Mouse (Mus musculus) C2C12 (cell line): ENCODE measurements around the gene Socs3. TPM values are rescaled to one million over a fixed set of nuclear protein-coding genes. Genes with fewer than 3 reads are reported as not detected.

Source experiments
- H3K27me3 ChIP-seq: one replicate; pipeline ENCODE4 v1.6.1; 2011; ENCODE audit not compliant: control insufficient read depth, insufficient read depth, insufficient read length
- H3K36me3 ChIP-seq: one replicate; pipeline ENCODE4 v1.6.1; 2011; ENCODE audit not compliant: control insufficient read depth, insufficient read depth
- H3K4me3 ChIP-seq: one replicate; pipeline ENCODE4 v1.5.1; 2011; ENCODE audit warnings: mild to moderate bottlenecking, control low read depth; ENCODE audit not compliant: poor library complexity, insufficient read depth, severe bottlenecking
- H3K79me2 ChIP-seq: one replicate; pipeline ENCODE4 v1.6.1; 2011; ENCODE audit not compliant: control insufficient read depth, insufficient read depth
- H3K79me3 ChIP-seq: one replicate; pipeline ENCODE4 v1.6.1; 2011; ENCODE audit warnings: low read depth, control low read depth
- H3ac ChIP-seq: one replicate; pipeline ENCODE3; 2011; ENCODE audit warnings: low read depth; ENCODE audit not compliant: control insufficient read depth, insufficient read length
- CEBPB ChIP-seq: IDR thresholded peaks from one replicate; pipeline ENCODE4 v1.6.1; 2011; ENCODE audit warnings: low read depth, mild to moderate bottlenecking, control low read depth, moderate library complexity
- CTCF ChIP-seq: IDR thresholded peaks from one replicate; pipeline ENCODE4 v1.5.1; 2011; ENCODE audit not compliant: control insufficient read depth, insufficient read depth, insufficient read length
- FOSL1 ChIP-seq: IDR thresholded peaks from one replicate; pipeline ENCODE4 v1.8.0; 2011; ENCODE audit warnings: mild to moderate bottlenecking, low read length; ENCODE audit not compliant: poor library complexity, insufficient read depth, severe bottlenecking
- MAX ChIP-seq: IDR thresholded peaks from one replicate; pipeline ENCODE4 v1.6.1; 2011; ENCODE audit warnings: mild to moderate bottlenecking, control low read depth
- MYOD1 ChIP-seq: IDR thresholded peaks from one replicate; pipeline ENCODE4 v1.6.1; 2011; ENCODE audit warnings: low read depth; ENCODE audit not compliant: control insufficient read depth, insufficient read length
- MYOG ChIP-seq: IDR thresholded peaks from one replicate; pipeline ENCODE4 v1.6.1; 2011; ENCODE audit not compliant: control insufficient read depth, insufficient read length; ENCODE audit errors: extremely low read depth
- USF1 ChIP-seq: IDR thresholded peaks from one replicate; pipeline ENCODE4 v1.6.1; 2011; ENCODE audit warnings: low read depth, mild to moderate bottlenecking, control low read depth, moderate library complexity
- polyA plus RNA-seq: library from polyadenylated mRNA; unstranded; fragments of >200 nt; fragmentation: generic; extraction: Trizol; gene quantifications from one replicate; pipeline ENCODE4 v1.2.1, GENCODE M21; 2012; ENCODE audit warnings: missing spikeins

Socs3 gene
- polyA plus RNA-seq, 1 experiment = 12.5 TPM

DNA sequence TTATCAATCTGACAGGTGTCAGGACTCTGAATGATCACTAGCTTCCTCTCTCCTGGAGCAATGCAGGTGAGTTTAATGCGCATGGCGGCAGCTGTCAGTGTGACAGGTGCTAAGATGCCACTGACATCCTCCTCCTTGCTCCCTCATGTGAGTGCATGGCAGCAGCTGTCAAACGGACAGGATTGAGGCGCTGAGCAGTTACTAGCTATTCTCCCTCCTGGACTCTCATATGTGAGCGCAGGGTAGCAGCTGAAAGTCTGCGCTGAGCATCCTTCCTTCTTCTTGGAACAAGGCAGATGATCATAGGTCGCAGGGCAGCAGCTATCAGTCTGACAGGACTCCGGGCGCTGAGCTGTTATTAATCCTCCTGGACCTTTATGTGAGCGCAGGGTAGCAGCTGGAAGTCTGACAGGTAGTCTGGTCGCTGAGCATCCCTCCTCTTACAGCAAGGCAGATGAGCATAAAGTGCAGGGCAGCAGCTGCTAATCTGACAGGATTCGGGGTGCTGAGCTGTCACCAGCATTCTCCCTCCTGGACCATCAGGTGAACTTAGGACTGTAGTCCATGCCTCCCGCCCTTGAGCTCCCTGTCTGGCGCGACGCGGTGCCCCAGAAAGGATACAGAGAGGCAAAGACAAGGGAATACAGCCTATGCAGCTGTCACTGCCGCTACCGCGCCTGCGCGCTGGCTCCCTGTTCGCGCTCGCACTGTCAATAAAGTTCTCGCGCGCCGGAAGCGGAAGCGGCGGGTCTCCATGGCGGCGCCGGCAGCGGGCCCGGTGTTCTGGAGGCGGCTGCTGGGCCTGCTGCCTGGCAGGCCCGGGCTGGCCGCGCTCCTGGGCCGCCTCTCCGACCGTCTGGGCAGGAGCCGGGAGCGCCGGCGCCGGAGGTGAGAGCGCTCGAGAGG is 16.5 kb upstream of the Socs3 start, which contains the start of gene Pgs1:
Gene Pgs1 (plus strand): TSS at position 167 of the 906 bp plus-strand sequence.
- Histone ChIP-seq H3K27me3 (no peaks in the 10 kb centered on the region), H3K4me3 (peak within 1 kb of the TSS; percentile 92), H3K79me2 (peaks cover 46% of the 10 kb centered on the region), H3K36me3 (no peaks in the 10 kb centered on the region), H3K79me3 (peaks cover 38% of the 10 kb centered on the region), H3ac (peak within 1 kb of the TSS; percentile 96)
- no peak for TF ChIP-seq CEBPB
- TF ChIP-seq USF1 = no peak
- peak; percentile 88 for TF ChIP-seq MYOD1

DNA sequence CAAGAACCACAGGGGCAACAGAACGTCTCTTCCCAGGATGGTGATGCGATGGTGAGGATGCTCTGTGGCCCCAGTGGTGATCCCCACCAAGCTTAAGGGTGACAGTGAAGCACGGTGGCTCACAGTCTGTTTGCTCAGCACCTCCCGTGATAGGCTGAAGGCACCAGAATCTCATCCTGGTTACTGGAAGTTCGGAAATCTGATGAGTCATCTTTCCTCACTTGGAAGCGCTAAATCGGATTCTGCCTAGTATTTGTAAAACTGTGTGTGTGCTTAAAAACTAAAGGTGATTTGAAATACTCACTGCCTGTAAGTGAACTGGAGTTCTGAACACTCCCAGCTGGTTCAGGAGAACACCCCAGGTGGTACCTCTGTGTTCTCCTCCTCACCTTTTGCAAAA is 13.9 kb upstream of the Socs3 start:
- Histone ChIP-seq H3K36me3 (no peaks in the 10 kb centered on the region), H3K79me2 (peaks cover 21% of the 10 kb centered on the region), H3K4me3 (no peak overlapping the region), H3K79me3 (peaks cover 18% of the 10 kb centered on the region), H3ac (no peak overlapping the region), H3K27me3 (no peaks in the 10 kb centered on the region)
- TF ChIP-seq USF1 = no peak
- peak; percentile 25 for TF ChIP-seq FOSL1

- no peak for TF ChIP-seq CTCF
- no peak for TF ChIP-seq FOSL1
- no peak for TF ChIP-seq CEBPB
- no peak for TF ChIP-seq USF1
- TF ChIP-seq MAX = no peak
- no peak for TF ChIP-seq MYOD1
- no peak for TF ChIP-seq MYOG
- no peak overlapping the region for H3ac ChIP-seq
- no peaks in the 10 kb centered on the region for H3K27me3 ChIP-seq
- peaks cover 5% of the 10 kb centered on the region for H3K79me3 ChIP-seq
- H3K4me3 ChIP-seq = no peak overlapping the region
- H3K36me3 ChIP-seq = no peaks in the 10 kb centered on the region
- H3K79me2 ChIP-seq = peaks cover 8% of the 10 kb centered on the region
Measured at GRCm38 (mm10) chr11:117982426-117982825, 12.6 kb upstream of the Socs3 start.

DNA sequence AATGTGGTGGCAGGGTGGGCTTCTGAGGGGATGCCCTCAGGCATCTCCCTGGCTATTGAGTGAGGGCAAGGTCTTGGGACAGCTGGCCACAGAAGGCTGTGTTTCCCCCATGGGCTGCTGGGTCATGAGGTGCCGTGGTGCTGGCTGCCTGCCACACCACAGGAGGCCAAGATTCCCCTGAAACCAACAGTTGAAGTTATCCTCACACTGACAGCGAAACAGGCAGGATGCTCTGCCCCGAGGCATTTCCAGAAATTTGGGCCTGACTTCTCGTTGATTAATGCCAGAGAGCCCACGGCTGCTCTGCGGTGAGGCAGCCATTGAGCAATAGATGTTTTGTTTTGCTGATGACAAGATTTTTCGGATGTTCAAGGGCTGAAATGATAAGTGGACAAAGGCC is 9.5 kb upstream of the Socs3 start:
- H3K4me3 ChIP-seq = no peak overlapping the region
- H3ac ChIP-seq = no peak overlapping the region
- no peaks in the 10 kb centered on the region for H3K79me3 ChIP-seq
- no peaks in the 10 kb centered on the region for H3K79me2 ChIP-seq
- no peaks in the 10 kb centered on the region for H3K27me3 ChIP-seq
- TF ChIP-seq CEBPB (peak; percentile 97), MAX (peak; percentile 33), MYOD1 (peak; percentile 50), USF1 (peak; percentile 28), FOSL1 (no peak), MYOG (no peak), CTCF (no peak)
- H3K36me3 ChIP-seq = no peaks in the 10 kb centered on the region

DNA sequence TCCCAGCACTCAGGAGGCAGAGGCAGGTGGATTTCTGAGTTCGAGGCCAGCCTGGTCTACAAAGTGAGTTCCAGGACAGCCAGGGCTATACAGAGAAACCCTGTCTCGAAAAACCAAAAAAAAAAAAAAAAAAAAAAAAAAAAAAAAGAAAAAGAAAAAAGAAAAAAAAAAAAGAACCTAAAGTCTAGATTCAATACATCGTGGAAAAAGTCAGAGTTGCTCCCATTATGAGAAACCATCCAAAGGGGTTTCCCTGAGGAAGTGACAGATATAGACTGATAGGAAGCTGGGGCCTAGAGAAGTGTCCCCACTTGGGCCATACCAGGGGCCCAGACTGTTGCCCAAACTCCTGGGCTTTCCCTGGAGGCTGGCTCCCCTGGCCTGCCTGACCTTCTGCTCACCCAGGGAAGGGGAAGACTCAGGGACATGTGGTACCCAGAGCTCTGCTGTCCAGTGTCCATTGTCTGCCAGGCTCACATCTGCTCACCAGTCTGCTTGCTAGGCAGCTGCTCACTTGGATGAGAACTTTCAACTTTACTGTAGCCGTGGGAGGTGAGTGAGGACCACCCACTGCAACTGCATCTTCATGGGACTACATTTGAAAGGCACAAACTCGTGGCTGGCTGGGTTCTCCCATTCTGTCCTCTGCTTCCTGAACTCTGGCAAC is 8.0 kb upstream of the Socs3 start:
- Histone ChIP-seq H3K36me3 (no peaks in the 10 kb centered on the region), H3K79me2 (no peaks in the 10 kb centered on the region), H3K4me3 (no peak overlapping the region), H3ac (no peak overlapping the region), H3K27me3 (no peaks in the 10 kb centered on the region), H3K79me3 (no peaks in the 10 kb centered on the region)
- TF ChIP-seq USF1 (no peak), MYOD1 (no peak), MYOG (no peak), FOSL1 (no peak), MAX (no peak), CEBPB (no peak), CTCF (no peak)

DNA sequence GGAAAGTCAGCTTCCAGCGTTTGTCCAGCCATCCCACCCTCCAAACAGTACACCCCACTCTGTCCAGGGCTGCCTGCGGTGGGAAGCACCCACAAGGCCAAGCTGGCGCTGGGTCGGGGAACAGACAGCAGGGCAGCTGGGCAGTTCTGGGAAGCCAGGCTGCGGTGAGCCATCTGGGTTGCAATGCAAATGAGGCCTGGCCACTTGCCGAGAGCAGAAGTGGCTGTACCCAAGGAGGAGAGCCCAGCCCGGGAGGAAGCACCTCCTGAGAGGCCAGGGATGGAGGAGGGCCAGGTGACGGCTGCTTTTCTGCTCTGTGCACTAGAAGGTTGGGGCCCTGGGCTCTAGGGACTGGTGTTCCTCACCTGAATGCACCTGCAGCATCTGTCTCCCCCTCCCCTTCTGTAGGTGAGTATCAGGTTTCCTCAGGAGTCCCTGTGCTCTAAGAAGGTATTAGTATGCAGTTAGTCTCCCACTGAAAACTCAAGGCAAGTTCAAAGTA is 6.3 kb upstream of the Socs3 start:
- TF ChIP-seq MYOD1 (peak; percentile 69), CTCF (no peak)
- Histone ChIP-seq H3K4me3 (no peak overlapping the region), H3K27me3 (no peaks in the 10 kb centered on the region), H3K79me2 (no peaks in the 10 kb centered on the region), H3K79me3 (no peaks in the 10 kb centered on the region), H3ac (no peak overlapping the region), H3K36me3 (no peaks in the 10 kb centered on the region)
